16 mouse cellular contexts compared by ENCODE assay signal in the genomic region with DNA sequence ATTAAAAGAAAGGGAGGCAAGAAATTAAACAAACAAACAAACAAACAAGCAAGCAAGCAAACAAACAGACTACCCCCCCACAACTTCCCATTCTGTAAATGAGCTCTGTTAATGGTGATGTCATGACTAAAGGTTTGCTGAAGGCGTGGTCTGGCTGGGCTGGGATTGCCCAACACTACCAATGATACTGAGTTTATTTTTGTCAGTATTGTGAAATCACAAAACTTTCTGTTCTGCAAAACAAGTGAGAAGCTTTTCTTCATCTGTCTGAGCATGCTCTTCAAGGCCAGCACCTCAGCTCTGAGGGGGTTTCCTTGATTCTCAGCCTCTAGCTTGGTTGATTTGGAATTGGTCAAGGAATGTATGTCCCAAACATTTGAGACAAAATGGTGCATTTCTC.
DNase-seq lines count a peak whose midpoint lies in the region; ATAC-seq and TF ChIP-seq lines count a peak whose summit lies in the region.
"Had no signal": no experiment of that assay in that cellular context is flagged by ENCODE, and none has a peak within 500 bp of the region (broad histone marks: within the 10 kb centered on the region; RNA-seq: fewer than 3 reads in every experiment).

No protein-coding gene starts in this region.

- no peak for ATAC-seq in erythroblast, adult 5-6 weeks (replicated peaks; ENCODE audit: low FRiP score, poor library complexity, severe bottlenecking)
- ATAC-seq: CD4-positive, CD25-positive, alpha-beta regulatory T cell, adult 4 months; forebrain, embryonic 16.5 days had no signal

- peaks cover 9% of the 10 kb centered on the region for H3K4me1 ChIP-seq in bone marrow macrophage, adult 2 months (ENCODE audit: control insufficient read depth, insufficient read depth, low read length)
- H3K4me1 ChIP-seq: embryonic facial prominence, embryonic 10.5 days; lung, embryonic 15.5 days had no signal

- TF ChIP-seq CTCF in bone marrow macrophage, adult 2 months (IDR thresholded peaks at IDR 0.05; ENCODE audit: low read depth, low read length) = no peak

- no peak for TF ChIP-seq POLR2A in bone marrow macrophage, adult 2 months (IDR thresholded peaks at IDR 0.05; ENCODE audit: borderline replicate concordance, low read depth, low read length)

- H3K4me3 ChIP-seq in bone marrow macrophage, adult 2 months (ENCODE audit: insufficient read depth, low read length) = no peak overlapping the region
- H3K4me3 ChIP-seq: embryonic facial prominence, embryonic 10.5 days; gastrocnemius, adult 2 months; lung, embryonic 15.5 days; myocyte had no signal

- peak; percentile 12 for DNase-seq in layer of hippocampus, adult 9-11 months
- DNase-seq in layer of hippocampus, postnatal 25 days (ENCODE audit: extremely low spot score in 1 of 2, low spot score in 1 of 2) = no peak
- peak; percentile 18 for DNase-seq in NIH3T3 (ENCODE audit: low read depth)
- DNase-seq in monocyte, adult 2 months (ENCODE audit: low read depth in 1 of 2, low spot score in 2 of 2) = peak; percentile 32 to 47
- DNase-seq in natural killer cell, adult 2 months (ENCODE audit: low spot score in 2 of 2) = no peak
- DNase-seq: cerebellum, adult 9-11 months; gastrocnemius, adult 2 months; heart, postnatal 14 days; right cerebral cortex, adult 18-20 months had no signal

- H3K27ac ChIP-seq in bone marrow macrophage, adult 2 months (ENCODE audit: insufficient read depth, low read depth, low read length) = peak overlapping the region; percentile 95
- H3K27ac ChIP-seq: embryonic facial prominence, embryonic 10.5 days; gastrocnemius, adult 2 months; lung, embryonic 15.5 days had no signal

Comparison
In these comparisons a context has a peak if more than half of its experiments do, and no peak if none do; other contexts are left out.
1. DNase-seq: peak in layer of hippocampus, adult 9-11 months (single experiment), NIH3T3 (single experiment) and monocyte, adult 2 months (2 of 2); none in layer of hippocampus, postnatal 25 days (0 of 2) and natural killer cell, adult 2 months (0 of 2).